ENCODE assay signal across 8 mouse cellular contexts in genomic region chr11:116011529-116012261, GRCm38 (mm10). TPM values are rescaled to one million over a fixed set of nuclear protein-coding genes. Genes with fewer than 3 reads are reported as not detected.
DNase-seq lines count a peak whose midpoint lies in the region; ATAC-seq and TF ChIP-seq lines count a peak whose summit lies in the region.

No protein-coding gene starts in this region.

- no peak for TF ChIP-seq CTCF in G1E (IDR thresholded peaks at IDR 0.05; ENCODE audit: low read depth, low read length)

- peak overlapping the region; percentile 75 for H3K4me2 ChIP-seq in heart, embryonic 11.5 days
- H3K4me2 ChIP-seq in hindbrain, embryonic 11.5 days (replicated peaks; ENCODE audit: low read depth, low read length) = peak overlapping the region; percentile 86
- H3K4me2 ChIP-seq in midbrain, embryonic 12.5 days (replicated peaks) = peak overlapping the region; percentile 73

- ATAC-seq in heart, embryonic 11.5 days (replicated peaks; ENCODE audit: insufficient number of reproducible peaks, low FRiP score, low TSS enrichment) = no peak
- no peak for ATAC-seq in G1E (ENCODE audit: extremely low read depth, insufficient number of reproducible peaks, low FRiP score, poor library complexity, severe bottlenecking)
- 0 out of 2 replicates have a peak, but pooled peaks have one; percentile 2 for ATAC-seq in hindbrain, embryonic 11.5 days (ENCODE audit: low FRiP score)
- no peak; the same call in 1 of the 2 replicates for ATAC-seq in midbrain, embryonic 12.5 days (ENCODE audit: low FRiP score, low read depth)
- no peak for ATAC-seq in granulocyte monocyte progenitor cell, adult 5-6 weeks (replicated peaks; ENCODE audit: poor library complexity, severe bottlenecking)

- H3K9ac ChIP-seq in heart, embryonic 11.5 days (ENCODE audit: low read depth, low read length) = peak overlapping the region; percentile 87
- peak overlapping the region; percentile 75 for H3K9ac ChIP-seq in hindbrain, embryonic 11.5 days (ENCODE audit: low read depth, low read length)
- H3K9ac ChIP-seq in midbrain, embryonic 12.5 days (replicated peaks) = peak overlapping the region; percentile 68; the same call in 1 of the 2 replicates

- H3K4me1 ChIP-seq in heart, embryonic 11.5 days (ENCODE audit: control insufficient read depth, insufficient read depth, low read length) = peaks cover 11% of the 10 kb centered on the region
- peaks cover 87% of the 10 kb centered on the region for H3K4me1 ChIP-seq in G1E (ENCODE audit: insufficient read depth, low read depth, low read length)
- no peaks in the 10 kb centered on the region; the same call in 1 of the 2 replicates for H3K4me1 ChIP-seq in hindbrain, embryonic 11.5 days (replicated peaks; ENCODE audit: control insufficient read depth, insufficient read depth, low read length)
- peaks cover 23% of the 10 kb centered on the region for H3K4me1 ChIP-seq in midbrain, embryonic 12.5 days

- 17% methylated on average over 13 of the region's 14 CpGs for WGBS in heart, embryonic 11.5 days (ENCODE audit: insufficient replicate concordance)
- 23% methylated on average over 14 of the region's 14 CpGs for WGBS in hindbrain, embryonic 11.5 days
- 18% methylated on average over 14 of the region's 14 CpGs for WGBS in midbrain, embryonic 12.5 days

- H3K27ac ChIP-seq in heart, embryonic 11.5 days (ENCODE audit: low read depth, low read length) = peak overlapping the region; percentile 91; the same call in 1 of the 2 replicates
- H3K27ac ChIP-seq in hindbrain, embryonic 11.5 days (ENCODE audit: low read depth, low read length) = no peak overlapping the region
- peak overlapping the region; percentile 54; the same call in 1 of the 2 replicates for H3K27ac ChIP-seq in midbrain, embryonic 12.5 days (replicated peaks)

- H3K27me3 ChIP-seq in heart, embryonic 11.5 days (ENCODE audit: control insufficient read depth, insufficient read depth, low read length) = no peaks in the 10 kb centered on the region
- peaks cover 21% of the 10 kb centered on the region for H3K27me3 ChIP-seq in G1E (ENCODE audit: insufficient read depth, low read length)
- H3K27me3 ChIP-seq in hindbrain, embryonic 11.5 days (ENCODE audit: control insufficient read depth, insufficient read depth, low read length) = no peaks in the 10 kb centered on the region
- H3K27me3 ChIP-seq in midbrain, embryonic 12.5 days = 0 out of 2 replicates have a peak, but pooled peaks cover 7% of the 10 kb centered on the region

- H3K9me3 ChIP-seq in heart, embryonic 11.5 days (replicated peaks; ENCODE audit: control insufficient read depth, low read length) = no peaks in the 10 kb centered on the region
- no peaks in the 10 kb centered on the region for H3K9me3 ChIP-seq in G1E (replicated peaks)
- H3K9me3 ChIP-seq in hindbrain, embryonic 11.5 days (ENCODE audit: control insufficient read depth, low read length) = no peaks in the 10 kb centered on the region
- H3K9me3 ChIP-seq in midbrain, embryonic 12.5 days = no peaks in the 10 kb centered on the region

- H3K36me3 ChIP-seq in heart, embryonic 11.5 days (ENCODE audit: control insufficient read depth, insufficient read depth, low read length) = peaks cover 13% of the 10 kb centered on the region
- H3K36me3 ChIP-seq in G1E (replicated peaks) = peaks cover 48% of the 10 kb centered on the region
- no peaks in the 10 kb centered on the region for H3K36me3 ChIP-seq in hindbrain, embryonic 11.5 days (ENCODE audit: control insufficient read depth, insufficient read depth, low read length)
- no peaks in the 10 kb centered on the region for H3K36me3 ChIP-seq in midbrain, embryonic 12.5 days

- peak overlapping the region; percentile 67 for H3K4me3 ChIP-seq in heart, embryonic 11.5 days (ENCODE audit: low read depth, low read length)
- H3K4me3 ChIP-seq in G1E (ENCODE audit: low read depth, low read length) = peak overlapping the region; percentile 83
- peak overlapping the region; percentile 58 for H3K4me3 ChIP-seq in hindbrain, embryonic 11.5 days (ENCODE audit: low read depth, low read length)
- peak overlapping the region; percentile 51 for H3K4me3 ChIP-seq in midbrain, embryonic 12.5 days

- no peak for DNase-seq in heart, adult 8-10 months (ENCODE audit: low spot score)
- DNase-seq in G1E (ENCODE audit: low spot score) = no peak
- DNase-seq in hindbrain, embryonic 11.5 days (ENCODE audit: low spot score) = peak; percentile 37
- DNase-seq in right cerebral cortex, postnatal 10 days (ENCODE audit: low spot score in 2 of 2) = no peak
- DNase-seq in adrenal gland, postnatal 14 days = no peak

RNA-seq across cellular contexts. Expression of gene Galk1, which starts 0.8 kb away (rescaled TPM):
- 137 and 151 TPM in 2 replicates for polyA plus RNA-seq in heart, embryonic 11.5 days (2014; fragmentation: Nextera tagmentation; extraction: Ambion mirVana)
- 10 to 100 TPM; 12.5 to 16.0 (median 15.0) TPM for total RNA-seq in heart, adult 8-10 months (2022)
- total RNA-seq in G1E (2014; fragmentation: Nextera tagmentation) (15.4 and 22.0 TPM in 2 replicates), G1E (2017) (54.5 and 69.9 TPM in 2 replicates)
- polyA plus RNA-seq in G1E (2012) = 148 and 177 TPM in 2 replicates
- 89.0 and 96.3 TPM in 2 replicates for polyA plus RNA-seq in hindbrain, embryonic 11.5 days (2014; fragmentation: Nextera tagmentation; extraction: Ambion mirVana)
- polyA plus RNA-seq in midbrain, embryonic 12.5 days (2016; fragmentation: Nextera tagmentation; extraction: Ambion mirVana) = 75.3 and 92.6 TPM in 2 replicates
- total RNA-seq in adrenal gland, postnatal 14 days (2021) = 41.5 and 51.9 TPM in 2 replicates
- 36.7 and 62.2 TPM in 2 replicates for total RNA-seq in granulocyte monocyte progenitor cell, adult 5-6 weeks (2014; fragmentation: Nextera tagmentation)
- 41.3 and 52.3 TPM in 2 replicates for total RNA-seq in granulocyte monocyte progenitor cell, adult 5-6 weeks (2017)

RNA-seq across cellular contexts. Expression of gene H3f3b, which starts 16.1 kb away (rescaled TPM):
- polyA plus RNA-seq in heart, embryonic 11.5 days (2014; fragmentation: Nextera tagmentation; extraction: Ambion mirVana) = 734 and 757 TPM in 2 replicates
- 100 to 1,000 TPM in 3 of 4 experiments, 10 to 100 TPM in 1; 92.7 to 141 (median 123) TPM for total RNA-seq in heart, adult 8-10 months (2022)
- 692 and 699 TPM in 2 replicates for total RNA-seq in G1E (2014; fragmentation: Nextera tagmentation)
- total RNA-seq in G1E (2017) = 721 and 745 TPM in 2 replicates
- polyA plus RNA-seq in G1E (2012) = 230 and 336 TPM in 2 replicates
- 2,172 and 2,203 TPM in 2 replicates for polyA plus RNA-seq in hindbrain, embryonic 11.5 days (2014; fragmentation: Nextera tagmentation; extraction: Ambion mirVana)
- polyA plus RNA-seq in midbrain, embryonic 12.5 days (2016; fragmentation: Nextera tagmentation; extraction: Ambion mirVana) = 2,249 and 2,254 TPM in 2 replicates
- 340 and 347 TPM in 2 replicates for total RNA-seq in adrenal gland, postnatal 14 days (2021)
- 447 and 460 TPM in 2 replicates for total RNA-seq in granulocyte monocyte progenitor cell, adult 5-6 weeks (2014; fragmentation: Nextera tagmentation)
- total RNA-seq in granulocyte monocyte progenitor cell, adult 5-6 weeks (2017) = 931 and 1,017 TPM in 2 replicates

RNA-seq across cellular contexts. Expression of gene Unk, which starts 18.4 kb away (rescaled TPM):
- 18.7 and 20.0 TPM in 2 replicates for polyA plus RNA-seq in heart, embryonic 11.5 days (2014; fragmentation: Nextera tagmentation; extraction: Ambion mirVana)
- 1 to 10 TPM; 7.2 to 9.4 (median 7.8) TPM for total RNA-seq in heart, adult 8-10 months (2022)
- total RNA-seq in G1E (2014; fragmentation: Nextera tagmentation) (50.1 and 58.1 TPM in 2 replicates), G1E (2017) (17.2 and 19.8 TPM in 2 replicates)
- 65.2 and 80.7 TPM in 2 replicates for polyA plus RNA-seq in G1E (2012)
- 25.8 and 26.9 TPM in 2 replicates for polyA plus RNA-seq in hindbrain, embryonic 11.5 days (2014; fragmentation: Nextera tagmentation; extraction: Ambion mirVana)
- 50.3 and 51.5 TPM in 2 replicates for polyA plus RNA-seq in midbrain, embryonic 12.5 days (2016; fragmentation: Nextera tagmentation; extraction: Ambion mirVana)
- total RNA-seq in adrenal gland, postnatal 14 days (2021) = 20.6 and 24.4 TPM in 2 replicates
- 25.4 and 40.0 TPM in 2 replicates for total RNA-seq in granulocyte monocyte progenitor cell, adult 5-6 weeks (2014; fragmentation: Nextera tagmentation)
- 15.2 and 19.9 TPM in 2 replicates for total RNA-seq in granulocyte monocyte progenitor cell, adult 5-6 weeks (2017)

RNA-seq across cellular contexts. Expression of gene Itgb4, which starts 37.2 kb away (rescaled TPM):
- 0.51 and 0.80 TPM in 2 replicates for polyA plus RNA-seq in heart, embryonic 11.5 days (2014; fragmentation: Nextera tagmentation; extraction: Ambion mirVana)
- 1 to 10 TPM; 2.3 to 3.1 (median 3.0) TPM for total RNA-seq in heart, adult 8-10 months (2022)
- total RNA-seq in G1E (2014; fragmentation: Nextera tagmentation) = not detected in 2 replicates
- total RNA-seq in G1E (2017) = 0.05 and 0.06 TPM in 2 replicates
- 0.13 and 0.17 TPM in 2 replicates for polyA plus RNA-seq in G1E (2012)
- polyA plus RNA-seq in hindbrain, embryonic 11.5 days (2014; fragmentation: Nextera tagmentation; extraction: Ambion mirVana) = 0.36 and 0.82 TPM in 2 replicates
- 0.59 and 1.3 TPM in 2 replicates for polyA plus RNA-seq in midbrain, embryonic 12.5 days (2016; fragmentation: Nextera tagmentation; extraction: Ambion mirVana)
- 3.6 and 4.4 TPM in 2 replicates for total RNA-seq in adrenal gland, postnatal 14 days (2021)
- not detected in 2 replicates for total RNA-seq in granulocyte monocyte progenitor cell, adult 5-6 weeks (2014; fragmentation: Nextera tagmentation)
- not detected in 2 replicates for total RNA-seq in granulocyte monocyte progenitor cell, adult 5-6 weeks (2017)
